Mouse (Mus musculus): ENCODE measurements around the gene Hs3st2. TPM values are rescaled to one million over a fixed set of nuclear protein-coding genes. Genes with fewer than 3 reads are reported as not detected.
A peak's percentile ranks its signal among the peaks of the same experiment; 100 is the strongest.

Hs3st2 gene
- polyA plus RNA-seq, 2 experiments, result 1.1 TPM

DNA sequence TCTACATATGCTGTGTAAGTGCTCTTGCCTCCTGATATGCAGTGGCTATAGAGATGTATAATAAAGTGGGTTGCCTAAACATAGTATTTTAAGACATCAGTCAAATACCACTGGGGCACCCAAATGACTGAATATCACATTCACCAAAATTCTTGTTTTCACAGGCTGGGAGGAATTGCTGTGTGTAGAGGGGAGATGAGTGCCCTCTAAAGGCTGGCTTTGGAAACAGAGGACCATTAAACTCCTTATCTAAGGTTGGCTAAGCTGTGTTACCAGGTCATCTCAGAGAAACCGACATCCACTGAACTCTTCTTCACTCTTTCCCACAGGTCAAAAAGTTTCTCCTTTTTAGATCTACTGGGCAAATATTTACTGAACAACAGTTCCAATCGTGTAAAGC, 150.8 kb downstream of the Hs3st2 start:
- no peak for TF ChIP-seq POLR2A (IDR thresholded peaks at IDR 0.05; ENCODE audit: borderline replicate concordance, extremely low read depth, insufficient read depth, insufficient read length)
- ATAC-seq (ENCODE audit: low FRiP score, low read depth), result no peak
- no peaks in the 10 kb centered on the region for H3K36me3 ChIP-seq (ENCODE audit: control insufficient read depth, insufficient read depth, low read length)
- no peak overlapping the region for H3K4me3 ChIP-seq (replicated peaks; ENCODE audit: low read length)
- 55% methylated on average over 2 of the region's 2 CpGs for WGBS
- H3K27me3 ChIP-seq (ENCODE audit: control insufficient read depth, insufficient read depth, low read length), result no peaks in the 10 kb centered on the region
- H3K4me2 ChIP-seq (replicated peaks; ENCODE audit: low read depth, low read length, severe bottlenecking), result no peak overlapping the region
- no peak for DNase-seq (ENCODE audit: low spot score)
- 0 out of 2 replicates have a peak, but pooled peaks cover 3% of the 10 kb centered on the region for H3K4me1 ChIP-seq (ENCODE audit: control insufficient read depth, insufficient read depth, low read length)
- H3K27ac ChIP-seq (replicated peaks; ENCODE audit: low read depth, low read length), result no peak overlapping the region
- H3K9ac ChIP-seq (ENCODE audit: low read depth, low read length, severe bottlenecking), result no peak overlapping the region
- H3K9me3 ChIP-seq (ENCODE audit: control insufficient read depth, low read length), result no peaks in the 10 kb centered on the region

DNA sequence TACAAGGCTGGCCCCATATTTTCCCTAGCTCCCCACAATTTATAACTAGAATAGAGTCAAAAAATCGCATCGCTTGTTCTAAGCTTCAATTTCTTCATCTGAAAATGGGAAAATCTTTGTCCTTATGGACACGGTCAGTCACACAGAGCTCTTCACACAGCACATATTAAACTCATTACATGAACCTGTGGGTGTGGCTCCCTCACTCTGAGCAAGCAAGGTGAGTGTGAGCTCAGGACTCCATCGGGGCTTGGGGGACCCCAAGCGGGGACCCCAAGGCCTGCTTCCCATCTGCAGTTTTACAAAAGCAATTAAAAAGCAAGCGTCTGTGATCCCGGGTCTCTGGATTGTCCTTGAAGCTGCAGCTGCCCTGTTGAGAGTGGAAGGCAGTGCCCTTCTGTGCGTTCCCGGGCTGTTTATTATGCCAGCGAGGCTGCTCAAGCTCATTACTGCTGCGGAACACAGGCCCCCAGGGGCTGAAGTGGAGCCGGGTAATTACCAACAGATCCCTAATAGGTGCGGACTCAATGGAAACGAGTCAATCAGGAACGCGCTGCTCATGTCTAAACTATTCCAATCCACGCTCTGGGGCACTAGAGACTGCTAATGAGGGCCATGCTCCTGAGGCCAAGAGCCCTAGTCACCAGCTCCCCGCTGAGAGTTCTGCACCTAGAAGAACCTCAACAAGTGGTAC, 157.8 kb downstream of the Hs3st2 start:
- Histone ChIP-seq H3K4me3 (replicated peaks; ENCODE audit: low read length) (no peak overlapping the region), H3K4me2 (replicated peaks; ENCODE audit: low read depth, low read length, severe bottlenecking) (no peak overlapping the region; the same call in 1 of the 2 replicates), H3K9me3 (ENCODE audit: control insufficient read depth, low read length) (no peaks in the 10 kb centered on the region), H3K9ac (ENCODE audit: low read depth, low read length, severe bottlenecking) (no peak overlapping the region), H3K36me3 (ENCODE audit: control insufficient read depth, insufficient read depth, low read length) (no peaks in the 10 kb centered on the region), H3K27ac (replicated peaks; ENCODE audit: low read depth, low read length) (no peak overlapping the region), H3K4me1 (ENCODE audit: control insufficient read depth, insufficient read depth, low read length) (peaks cover 10% of the 10 kb centered on the region; the same call in 1 of the 2 replicates), H3K27me3 (ENCODE audit: control insufficient read depth, insufficient read depth, low read length) (no peaks in the 10 kb centered on the region)
- no peak for TF ChIP-seq POLR2A (IDR thresholded peaks at IDR 0.05; ENCODE audit: borderline replicate concordance, extremely low read depth, insufficient read depth, insufficient read length)
- ATAC-seq (ENCODE audit: low FRiP score, low read depth) (peak; percentile 41; the same call in 1 of the 2 replicates), DNase-seq (ENCODE audit: low spot score) (peak; percentile 27)
- 16% methylated on average over 18 of the region's 18 CpGs for WGBS

Measured in limb, embryonic 14.5 days (tissue).